Mouse (Mus musculus): ENCODE data around the gene Cit. TPM values are rescaled to one million over a fixed set of nuclear protein-coding genes. Genes with fewer than 3 reads are reported as not detected.

Cit gene
- polyA plus RNA-seq, 1 experiment from 2014 or later, result 35.0 TPM

DNA sequence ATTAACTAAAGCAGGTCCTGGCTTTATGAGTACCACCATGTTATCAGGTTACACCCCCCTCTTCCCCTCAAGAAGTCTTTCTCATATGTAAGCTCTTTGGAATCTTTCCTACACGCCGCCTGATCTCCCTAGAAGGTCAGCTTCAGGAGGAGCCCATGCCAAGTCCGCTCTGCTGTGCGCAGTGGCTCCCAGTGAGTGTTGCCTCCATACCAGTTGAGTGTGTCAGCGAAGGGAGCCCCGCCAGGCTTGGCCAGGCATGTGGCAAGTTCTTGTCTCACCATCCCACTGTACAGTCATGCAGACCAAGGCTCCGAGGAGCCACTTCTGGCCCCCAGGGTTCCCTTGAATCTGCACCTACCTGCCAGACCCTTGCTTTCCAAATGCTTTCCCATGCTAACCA, 79.9 kb downstream of the Cit start:
- ATAC-seq (ENCODE audit: low FRiP score), result no peak
- no peak overlapping the region for H3K27ac ChIP-seq
- no peaks in the 10 kb centered on the region for H3K9me3 ChIP-seq (replicated peaks)
- no peak overlapping the region for H3K9ac ChIP-seq
- no peaks in the 10 kb centered on the region for H3K4me1 ChIP-seq
- 96% methylated on average over 7 of the region's 7 CpGs for WGBS
- no peak overlapping the region for H3K4me2 ChIP-seq (replicated peaks)
- H3K4me3 ChIP-seq, result no peak overlapping the region
- no peaks in the 10 kb centered on the region for H3K27me3 ChIP-seq
- peaks cover 21% of the 10 kb centered on the region for H3K36me3 ChIP-seq

DNA sequence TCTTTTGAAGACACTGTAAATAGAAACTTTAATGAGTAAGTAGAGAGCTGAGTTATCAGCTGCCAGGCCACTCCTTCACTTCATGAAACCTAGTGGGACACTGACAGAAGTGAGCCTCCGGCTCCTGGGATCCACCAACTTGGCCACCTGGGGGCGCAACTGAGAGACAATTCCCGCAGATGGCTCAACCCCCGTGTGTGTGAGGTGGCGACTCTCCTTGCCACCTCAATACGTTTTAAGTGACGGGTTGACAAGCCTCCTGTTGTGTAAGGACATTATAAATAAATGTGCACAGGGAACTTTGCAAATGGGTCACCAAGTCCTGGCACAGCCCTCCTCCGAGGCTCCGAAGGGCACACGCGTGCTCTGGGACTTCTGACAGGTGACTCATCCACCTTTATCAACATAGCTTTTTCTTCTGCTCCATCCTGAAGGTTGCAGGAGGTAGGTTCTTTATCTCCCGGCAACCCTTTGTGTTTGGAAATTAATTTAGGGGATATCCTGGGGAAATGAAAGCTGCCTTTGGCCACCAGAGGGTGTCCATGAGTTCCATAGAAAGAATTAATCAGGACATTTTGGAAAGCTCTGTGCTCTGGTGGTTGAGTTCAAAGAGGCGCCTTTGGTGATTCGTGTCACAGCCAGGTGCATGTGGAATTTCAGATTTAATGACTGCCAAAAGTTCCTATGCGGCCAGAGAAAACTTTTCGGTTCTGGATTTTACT, 83.9 kb downstream of the Cit start:
- Histone ChIP-seq H3K9me3 (replicated peaks) (no peaks in the 10 kb centered on the region), H3K4me1 (no peaks in the 10 kb centered on the region), H3K27me3 (no peaks in the 10 kb centered on the region), H3K27ac (no peak overlapping the region), H3K4me3 (no peak overlapping the region), H3K36me3 (peaks cover 48% of the 10 kb centered on the region), H3K9ac (no peak overlapping the region), H3K4me2 (replicated peaks) (no peak overlapping the region)
- ATAC-seq (ENCODE audit: low FRiP score), result no peak
- 86% methylated on average over 16 of the region's 16 CpGs for WGBS

DNA sequence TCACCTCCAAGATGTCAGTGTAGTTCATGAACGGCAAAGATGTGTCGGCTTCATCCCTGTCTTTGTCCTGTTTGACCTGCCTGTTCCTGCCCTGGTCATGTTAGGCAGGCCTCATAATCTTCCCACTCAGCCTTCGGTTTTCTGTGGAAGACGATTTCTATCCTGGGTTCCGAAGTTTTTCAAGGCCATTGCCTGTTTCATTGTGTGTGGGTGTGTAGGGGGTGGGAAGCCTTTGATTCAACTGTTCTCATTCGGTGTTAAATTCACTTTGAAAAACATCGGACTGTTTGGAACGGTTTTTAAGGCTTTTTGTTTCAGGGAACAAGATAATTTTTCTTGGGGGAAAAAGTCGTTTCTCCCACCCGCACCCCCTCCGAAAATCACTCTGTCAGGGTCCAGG, 87.2 kb downstream of the Cit start:
- no peak overlapping the region for H3K4me3 ChIP-seq
- ATAC-seq (ENCODE audit: low FRiP score), result no peak
- no peak overlapping the region for H3K27ac ChIP-seq
- H3K9me3 ChIP-seq (replicated peaks), result no peaks in the 10 kb centered on the region
- no peaks in the 10 kb centered on the region for H3K27me3 ChIP-seq
- H3K36me3 ChIP-seq, result peaks cover 58% of the 10 kb centered on the region
- 95% methylated on average over 11 of the region's 11 CpGs for WGBS
- no peak overlapping the region for H3K4me2 ChIP-seq (replicated peaks)
- H3K9ac ChIP-seq, result no peak overlapping the region
- H3K4me1 ChIP-seq, result no peaks in the 10 kb centered on the region

DNA sequence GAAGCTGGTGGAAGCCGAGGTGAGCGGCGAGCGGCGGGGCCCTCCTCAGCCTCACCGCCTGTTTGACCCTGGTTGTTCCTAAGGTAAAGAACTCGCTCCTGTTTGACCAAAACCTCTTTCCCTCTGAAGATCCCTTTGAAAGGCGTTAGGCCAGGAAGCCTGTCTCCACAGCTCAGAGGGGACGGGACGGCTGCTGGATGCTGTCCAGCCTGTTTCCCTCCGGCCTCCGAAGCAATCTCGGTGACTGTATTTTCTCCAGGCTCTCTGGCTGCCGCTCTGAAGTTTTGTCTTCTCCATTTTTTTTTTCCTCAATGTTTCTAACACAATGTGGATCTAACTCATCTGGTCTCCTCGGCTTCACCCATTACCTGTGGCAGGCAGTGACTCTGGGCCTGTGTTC, 91.8 kb downstream of the Cit start:
- ATAC-seq (ENCODE audit: low FRiP score), result no peak
- 93% methylated on average over 15 of the region's 15 CpGs for WGBS
- no peaks in the 10 kb centered on the region for H3K27me3 ChIP-seq
- no peak overlapping the region for H3K27ac ChIP-seq
- peaks cover 58% of the 10 kb centered on the region for H3K36me3 ChIP-seq
- no peaks in the 10 kb centered on the region for H3K9me3 ChIP-seq (replicated peaks)
- no peak overlapping the region for H3K9ac ChIP-seq
- no peak overlapping the region for H3K4me2 ChIP-seq (replicated peaks)
- H3K4me3 ChIP-seq, result no peak overlapping the region
- no peaks in the 10 kb centered on the region for H3K4me1 ChIP-seq

DNA sequence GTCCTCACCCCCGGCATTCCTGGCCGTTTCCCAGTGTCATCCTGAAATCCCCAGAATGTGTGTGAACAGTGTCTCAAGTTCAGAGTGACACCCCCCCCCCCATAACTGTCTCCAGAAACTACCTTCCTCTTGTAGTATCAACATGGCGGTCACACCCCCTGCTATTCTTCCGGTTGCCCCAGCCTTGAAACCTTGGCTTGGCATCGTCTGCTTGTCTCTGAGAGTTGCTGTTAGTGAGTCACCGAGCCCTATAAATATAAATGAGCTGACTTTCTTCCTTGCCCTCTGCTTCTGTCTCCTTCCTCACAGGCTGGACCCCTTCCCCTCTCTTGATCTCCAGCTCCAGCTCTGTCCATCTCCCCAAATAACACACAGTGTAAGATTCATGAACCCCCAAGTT, 92.5 kb downstream of the Cit start:
- Histone ChIP-seq H3K4me1 (no peaks in the 10 kb centered on the region), H3K4me3 (no peak overlapping the region), H3K9ac (no peak overlapping the region), H3K36me3 (peaks cover 56% of the 10 kb centered on the region), H3K27ac (no peak overlapping the region), H3K9me3 (replicated peaks) (no peaks in the 10 kb centered on the region), H3K27me3 (no peaks in the 10 kb centered on the region), H3K4me2 (replicated peaks) (no peak overlapping the region)
- WGBS, result 94% methylated on average over 6 of the region's 6 CpGs
- no peak for ATAC-seq (ENCODE audit: low FRiP score)

DNA sequence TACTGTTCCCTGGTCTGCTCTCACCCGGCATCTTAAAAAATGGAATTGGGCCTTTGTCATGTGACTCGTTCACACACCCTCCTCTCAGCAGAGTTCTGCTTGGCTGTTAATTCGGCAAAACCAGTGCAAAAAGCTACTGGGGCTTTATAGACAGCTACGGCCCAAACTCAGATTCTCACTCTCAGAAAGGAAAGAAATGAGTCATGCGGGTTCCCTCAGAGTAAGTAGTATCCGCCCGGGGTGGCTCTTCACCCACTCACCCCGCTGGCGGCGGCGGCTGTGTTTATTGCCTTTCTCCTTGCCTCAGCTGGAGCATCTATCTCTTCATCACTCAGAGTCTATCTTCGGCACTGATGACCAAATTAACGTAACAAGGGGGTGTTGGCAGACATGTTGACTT, 93.9 kb downstream of the Cit start:
- H3K4me1 ChIP-seq, result no peaks in the 10 kb centered on the region
- no peak for ATAC-seq (ENCODE audit: low FRiP score)
- WGBS, result 93% methylated on average over 13 of the region's 13 CpGs
- no peak overlapping the region for H3K27ac ChIP-seq
- H3K27me3 ChIP-seq, result no peaks in the 10 kb centered on the region
- H3K9ac ChIP-seq, result no peak overlapping the region
- H3K4me2 ChIP-seq (replicated peaks), result no peak overlapping the region
- no peaks in the 10 kb centered on the region for H3K9me3 ChIP-seq (replicated peaks)
- H3K36me3 ChIP-seq, result peaks cover 64% of the 10 kb centered on the region
- H3K4me3 ChIP-seq, result no peak overlapping the region

DNA sequence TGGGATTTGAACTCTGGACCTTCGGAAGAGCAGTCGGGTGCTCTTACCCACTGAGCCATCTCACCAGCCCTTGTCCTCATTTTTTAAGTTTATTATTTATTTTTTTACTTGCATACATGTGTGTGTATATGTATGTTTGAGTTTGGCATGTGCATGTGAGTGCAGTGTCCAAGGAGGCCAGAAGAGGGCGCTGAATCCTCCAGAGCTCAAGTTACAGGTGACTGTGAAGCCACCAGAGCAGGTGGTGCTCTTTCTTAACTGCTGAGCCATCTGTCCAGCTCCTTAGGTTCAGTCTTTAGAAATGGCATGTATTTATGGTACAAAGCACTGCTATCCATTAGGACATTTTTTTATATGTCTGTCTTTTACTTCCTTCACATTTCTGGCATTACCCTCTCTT, 97.3 kb downstream of the Cit start:
- Histone ChIP-seq H3K9me3 (replicated peaks) (no peaks in the 10 kb centered on the region), H3K9ac (no peak overlapping the region), H3K27ac (no peak overlapping the region), H3K4me2 (replicated peaks) (no peak overlapping the region), H3K4me3 (no peak overlapping the region), H3K4me1 (0 out of 2 replicates have a peak, but pooled peaks cover 4% of the 10 kb centered on the region), H3K36me3 (peaks cover 62% of the 10 kb centered on the region), H3K27me3 (no peaks in the 10 kb centered on the region)
- WGBS, result 93% methylated on average over 3 of the region's 3 CpGs
- ATAC-seq (ENCODE audit: low FRiP score), result no peak

DNA sequence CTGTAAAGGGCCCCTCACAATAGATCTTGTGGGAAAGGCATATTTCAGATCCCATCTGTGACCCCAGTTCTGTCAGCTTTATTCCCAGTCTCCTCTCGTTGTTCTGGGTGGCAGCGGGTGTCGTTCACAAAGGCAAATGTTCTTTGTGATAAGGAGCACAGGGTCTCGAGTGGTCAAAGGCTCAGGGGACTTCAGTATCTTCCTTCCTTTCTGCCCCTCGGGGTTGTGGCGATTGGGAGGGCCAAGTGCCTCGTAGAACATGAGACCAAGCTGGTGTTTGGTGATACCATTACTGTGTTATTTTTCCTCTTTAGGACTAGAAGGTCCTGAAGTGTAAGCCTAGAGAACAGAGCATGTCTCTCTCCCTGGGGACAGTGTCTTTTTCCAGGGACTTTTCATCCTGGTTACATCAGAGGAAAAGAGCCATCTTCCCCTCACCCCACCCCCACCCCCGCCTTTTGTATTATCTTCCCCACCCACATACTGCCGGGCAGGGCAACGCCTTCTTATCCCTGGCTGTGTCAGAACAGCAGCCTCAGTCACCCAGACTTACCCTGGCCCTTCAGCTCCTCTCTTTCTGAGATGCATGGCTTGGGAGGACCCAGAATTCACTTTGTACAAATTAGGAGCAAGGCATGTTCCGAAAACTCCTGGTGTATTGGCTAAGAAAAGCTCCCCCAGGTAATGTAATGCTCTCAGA, 99.9 kb downstream of the Cit start:
- 0 out of 2 replicates have a peak, but pooled peaks cover 4% of the 10 kb centered on the region for H3K4me1 ChIP-seq
- ATAC-seq (ENCODE audit: low FRiP score), result no peak
- no peak overlapping the region for H3K4me2 ChIP-seq (replicated peaks)
- H3K27ac ChIP-seq, result no peak overlapping the region
- peaks cover 62% of the 10 kb centered on the region for H3K36me3 ChIP-seq
- no peak overlapping the region for H3K9ac ChIP-seq
- no peak overlapping the region for H3K4me3 ChIP-seq
- no peaks in the 10 kb centered on the region for H3K9me3 ChIP-seq (replicated peaks)
- 44% methylated on average over 11 of the region's 11 CpGs for WGBS
- no peaks in the 10 kb centered on the region for H3K27me3 ChIP-seq

DNA sequence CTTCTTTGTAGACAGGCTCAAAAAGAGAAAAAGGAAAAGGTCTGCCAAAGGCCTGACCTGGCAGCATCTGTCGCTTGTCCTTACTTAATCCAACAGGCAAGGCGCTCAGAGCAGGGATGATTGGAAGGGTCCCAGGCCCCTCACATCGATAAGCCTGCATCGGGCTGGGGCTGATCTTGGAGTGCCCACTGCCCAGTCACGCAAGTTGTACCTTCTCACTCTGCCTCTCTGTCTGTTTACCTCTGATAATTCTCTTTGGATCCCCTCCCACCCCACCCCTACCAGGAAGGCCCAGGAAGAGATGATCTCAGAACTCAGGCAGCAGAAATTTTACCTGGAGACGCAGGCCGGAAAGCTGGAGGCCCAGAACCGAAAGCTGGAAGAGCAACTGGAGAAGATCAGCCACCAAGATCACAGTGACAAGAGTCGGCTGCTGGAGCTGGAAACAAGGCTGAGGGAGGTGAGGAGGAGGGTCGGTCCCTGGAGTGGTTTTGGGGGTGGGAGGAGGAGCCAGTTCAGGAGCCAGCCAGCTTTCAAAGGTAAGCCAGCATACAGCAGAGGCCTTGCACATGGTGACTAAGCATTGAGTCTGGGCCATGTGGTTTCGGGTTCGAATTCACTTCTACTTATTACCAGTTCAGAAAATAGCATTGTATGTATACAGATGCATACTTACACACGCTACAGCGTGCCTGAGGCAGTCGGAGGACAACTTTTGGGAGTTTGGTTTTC, 102.7 kb downstream of the Cit start:
- Histone ChIP-seq H3K9ac (no peak overlapping the region), H3K9me3 (replicated peaks) (peaks cover 5% of the 10 kb centered on the region), H3K27me3 (no peaks in the 10 kb centered on the region), H3K4me2 (replicated peaks) (no peak overlapping the region), H3K4me1 (0 out of 2 replicates have a peak, but pooled peaks cover 4% of the 10 kb centered on the region), H3K36me3 (peaks cover 69% of the 10 kb centered on the region), H3K4me3 (no peak overlapping the region), H3K27ac (no peak overlapping the region)
- WGBS, result 94% methylated on average over 15 of the region's 15 CpGs
- ATAC-seq (ENCODE audit: low FRiP score), result no peak

DNA sequence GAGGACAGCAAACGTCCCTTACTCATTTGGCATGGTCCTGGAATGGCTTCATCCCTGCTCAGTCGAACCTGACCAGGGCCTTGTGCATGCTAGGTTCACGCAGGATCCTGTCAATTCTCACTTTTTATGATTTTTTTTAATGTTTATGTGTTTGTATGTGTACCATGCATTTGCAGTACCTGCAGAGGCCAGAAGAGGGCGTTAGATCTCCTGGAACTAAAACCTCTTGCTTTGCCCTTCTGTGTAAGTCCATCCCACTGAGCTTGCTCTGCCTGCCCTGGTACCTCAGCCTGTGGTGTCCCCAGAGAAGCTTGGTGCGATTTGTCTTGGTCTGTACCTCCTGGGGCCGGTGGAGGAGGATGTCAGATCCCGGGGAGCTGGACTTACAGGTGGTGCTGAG, 105.9 kb downstream of the Cit start:
- Histone ChIP-seq H3K27me3 (no peaks in the 10 kb centered on the region), H3K9me3 (replicated peaks) (peaks cover 5% of the 10 kb centered on the region), H3K4me3 (no peak overlapping the region), H3K27ac (no peak overlapping the region), H3K4me1 (no peaks in the 10 kb centered on the region), H3K36me3 (peaks cover 88% of the 10 kb centered on the region), H3K9ac (no peak overlapping the region), H3K4me2 (replicated peaks) (no peak overlapping the region)
- WGBS, result 85% methylated on average over 7 of the region's 7 CpGs
- ATAC-seq (ENCODE audit: low FRiP score), result no peak

DNA sequence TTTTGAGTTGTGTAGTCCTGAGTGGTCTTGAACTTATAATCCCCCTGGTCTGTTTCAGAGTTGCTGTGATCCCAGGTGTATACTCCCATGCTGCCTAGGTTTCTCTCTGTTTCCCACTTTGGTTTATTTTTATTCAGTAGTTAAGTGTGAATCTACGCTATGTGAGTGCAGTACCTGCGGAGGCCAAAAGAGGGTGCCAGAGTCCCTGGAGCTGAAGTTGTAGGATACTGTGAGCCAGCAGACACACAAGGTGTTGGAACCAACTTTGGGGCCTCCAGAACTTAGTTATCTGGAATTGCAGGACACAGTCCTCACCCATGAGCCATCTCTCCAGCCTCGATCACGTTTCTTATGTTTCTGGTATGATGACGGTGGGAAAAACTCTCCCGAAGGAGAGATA, 108.1 kb downstream of the Cit start:
- H3K36me3 ChIP-seq, result peaks cover 81% of the 10 kb centered on the region
- no peaks in the 10 kb centered on the region for H3K4me1 ChIP-seq
- ATAC-seq (ENCODE audit: low FRiP score), result no peak
- H3K27me3 ChIP-seq, result no peaks in the 10 kb centered on the region
- H3K4me3 ChIP-seq, result no peak overlapping the region
- H3K27ac ChIP-seq, result no peak overlapping the region
- H3K9me3 ChIP-seq (replicated peaks), result peaks cover 5% of the 10 kb centered on the region
- H3K9ac ChIP-seq, result no peak overlapping the region
- 97% methylated on average over 6 of the region's 6 CpGs for WGBS
- no peak overlapping the region for H3K4me2 ChIP-seq (replicated peaks)

DNA sequence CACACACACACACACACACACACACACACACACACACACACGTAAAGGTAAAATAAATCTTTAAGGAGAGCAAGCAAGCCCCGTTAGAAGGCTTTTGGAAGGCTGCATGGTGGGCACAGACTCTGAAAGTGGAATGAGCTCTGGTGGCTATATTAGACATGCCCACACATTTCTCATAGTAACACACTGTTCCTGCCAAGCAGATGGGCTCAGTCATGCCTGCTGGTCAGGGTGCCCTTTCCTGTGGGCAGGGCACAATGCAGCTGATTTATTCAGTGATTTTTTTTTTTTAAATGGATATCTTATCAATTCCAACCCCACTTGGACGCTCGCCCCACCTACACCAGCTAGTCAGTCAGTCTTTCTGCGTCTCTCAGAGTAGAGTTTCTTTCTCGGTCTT, 109.0 kb downstream of the Cit start:
- H3K9me3 ChIP-seq (replicated peaks), result peaks cover 5% of the 10 kb centered on the region
- ATAC-seq (ENCODE audit: low FRiP score), result no peak
- WGBS, result 96% methylated on average over 6 of the region's 6 CpGs

More for the DNA sequence above, 109.0 kb downstream of the Cit start:
- peaks cover 72% of the 10 kb centered on the region for H3K36me3 ChIP-seq
- no peak overlapping the region for H3K4me2 ChIP-seq (replicated peaks)
- H3K4me1 ChIP-seq, result no peaks in the 10 kb centered on the region
- H3K4me3 ChIP-seq, result no peak overlapping the region
- no peak overlapping the region for H3K27ac ChIP-seq
- no peaks in the 10 kb centered on the region for H3K27me3 ChIP-seq
- H3K9ac ChIP-seq, result no peak overlapping the region

All from hindbrain, embryonic 12.5 days (tissue).